Mouse (Mus musculus): ENCODE data around the gene Psmb3.

The Psmb3 gene

DNA sequence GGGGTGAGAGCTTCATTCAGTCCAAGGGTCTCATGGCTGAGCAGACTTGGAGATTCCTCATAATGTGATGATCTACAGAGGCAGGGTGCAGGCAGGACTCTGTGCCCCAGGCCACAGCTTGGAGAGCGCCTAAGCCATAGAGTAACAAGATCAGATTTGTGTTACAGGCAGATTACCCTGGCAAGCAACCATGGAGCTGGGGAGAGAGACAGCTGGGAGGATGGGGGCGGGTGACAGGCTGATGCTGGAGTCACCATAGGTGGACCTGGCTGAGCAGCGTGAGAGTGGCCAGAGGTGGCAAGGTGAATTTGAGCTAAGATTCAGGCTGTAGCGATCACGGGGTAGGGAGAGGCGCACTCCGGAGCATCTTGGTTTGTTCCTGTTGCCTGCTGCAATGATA lies 35.0 kb upstream of the Psmb3 start:
- no peak for DNase-seq (ENCODE audit: low read depth)

DNA sequence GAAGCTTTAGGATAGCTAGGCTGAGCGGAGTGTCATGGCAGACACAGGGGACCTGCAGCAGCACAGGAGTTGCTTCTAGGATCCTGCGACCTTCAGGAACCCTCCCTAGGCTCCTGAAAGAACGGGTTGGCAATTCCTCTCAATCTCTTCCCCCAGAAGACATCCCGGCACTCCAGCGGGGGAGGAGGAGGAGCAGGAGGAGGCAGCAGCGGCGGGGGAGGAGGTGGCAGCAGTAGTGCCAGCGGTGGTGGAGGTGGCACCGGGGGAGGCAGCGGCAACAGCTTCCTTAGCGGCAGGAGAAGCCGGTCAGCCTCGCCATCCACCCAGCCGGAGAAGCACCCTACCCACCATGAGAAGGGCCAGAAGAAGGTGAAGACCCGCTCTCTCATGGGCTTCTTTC lies 33.9 kb upstream of the Psmb3 start:
- no peak for DNase-seq (ENCODE audit: low read depth)

DNA sequence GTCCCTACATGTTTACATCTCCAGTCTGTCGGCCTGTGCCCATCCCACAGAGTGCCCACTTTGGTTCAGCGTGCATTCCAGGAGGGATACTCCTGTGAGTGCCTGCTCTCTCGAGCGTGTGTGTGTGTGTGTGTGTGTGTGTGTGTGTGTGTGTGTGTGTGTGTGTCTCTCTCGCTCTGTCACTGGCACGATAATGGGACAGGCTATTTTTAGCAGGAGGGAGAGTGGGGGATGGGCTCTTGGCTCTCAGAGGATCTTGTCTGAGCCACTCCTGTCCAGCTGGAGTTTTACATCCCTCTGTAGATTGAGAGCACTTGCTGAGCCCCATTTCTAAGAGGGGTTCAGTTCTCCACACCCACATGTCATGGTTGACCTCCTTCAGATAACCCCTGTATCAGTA lies 33.4 kb upstream of the Psmb3 start:
- no peak for DNase-seq (ENCODE audit: low read depth)

- DNase-seq (ENCODE audit: low read depth), result no peak
Measured at GRCm38 (mm10) chr11:97670234-97671176, 32.7 kb upstream of the Psmb3 start.

- DNase-seq (ENCODE audit: low read depth), result no peak
Measured at GRCm38 (mm10) chr11:97671177-97671527, 32.0 kb upstream of the Psmb3 start.

- DNase-seq (ENCODE audit: low read depth), result no peak
Measured at GRCm38 (mm10) chr11:97673148-97673547, 30.1 kb upstream of the Psmb3 start.

- no peak for DNase-seq (ENCODE audit: low read depth)
Measured at GRCm38 (mm10) chr11:97676050-97676754, 27.0 kb upstream of the Psmb3 start.

DNA sequence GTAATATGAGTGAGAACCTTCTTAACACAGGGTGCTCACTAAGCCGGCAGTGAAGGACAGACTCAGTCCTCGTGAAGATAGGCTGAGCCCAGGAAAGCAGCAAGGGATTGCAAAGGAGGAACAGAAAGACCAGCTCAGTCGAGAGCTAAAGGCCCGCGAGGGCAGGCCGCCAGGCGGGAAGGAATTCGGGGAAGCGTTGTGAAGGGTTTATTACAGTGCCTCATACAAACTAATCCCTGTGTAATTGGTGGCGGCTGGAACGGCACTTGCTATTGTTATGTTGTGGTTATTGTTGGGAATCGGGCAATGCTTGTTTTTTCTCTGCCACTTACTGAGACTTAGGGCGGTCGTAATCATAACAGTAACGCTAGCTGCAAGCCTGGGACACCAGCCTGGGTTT lies 25.8 kb upstream of the Psmb3 start:
- DNase-seq (ENCODE audit: low read depth), result no peak

DNA sequence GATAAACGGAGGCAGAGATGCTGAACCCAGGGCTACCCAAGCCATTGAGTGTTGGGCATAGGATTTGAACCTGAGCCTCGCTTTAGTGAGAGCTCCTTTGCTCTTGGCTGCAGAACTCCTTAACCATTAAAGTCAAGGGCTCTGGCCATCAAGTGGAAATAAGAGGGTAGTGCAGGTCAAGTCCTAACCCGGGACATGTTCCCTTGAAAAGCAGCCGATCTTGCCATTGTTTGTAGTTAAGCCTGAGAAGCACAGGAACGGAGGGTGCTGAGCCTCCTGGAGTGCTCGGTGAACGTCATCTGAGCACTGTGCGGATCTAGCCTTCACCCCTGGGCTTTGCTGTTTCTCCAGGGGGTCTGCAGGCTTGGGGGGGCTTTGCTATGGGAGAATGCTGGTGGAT lies 25.4 kb upstream of the Psmb3 start:
- DNase-seq (ENCODE audit: low read depth), result no peak

DNA sequence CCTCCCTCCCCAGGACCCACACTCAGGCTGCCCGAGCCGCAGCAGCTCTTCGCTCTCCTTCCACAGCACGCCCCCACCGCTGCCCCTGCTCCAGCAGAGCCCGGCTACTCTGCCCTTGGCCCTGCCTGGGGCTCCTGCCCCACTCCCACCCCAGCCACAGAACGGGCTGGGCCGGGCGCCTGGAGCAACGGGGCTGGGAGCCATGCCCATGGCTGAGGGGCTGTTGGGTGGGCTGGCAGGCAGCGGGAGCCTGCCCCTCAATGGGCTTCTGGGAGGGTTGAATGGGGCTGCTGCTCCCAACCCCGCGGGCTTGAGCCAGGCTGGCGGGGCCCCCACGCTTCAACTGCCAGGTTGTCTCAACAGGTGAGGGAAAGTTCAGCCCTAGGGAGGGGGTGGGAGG lies 24.9 kb upstream of the Psmb3 start:
- no peak for DNase-seq (ENCODE audit: low read depth)

- DNase-seq (ENCODE audit: low read depth), result no peak
Measured at GRCm38 (mm10) chr11:97680430-97680829, 22.8 kb upstream of the Psmb3 start.

DNA sequence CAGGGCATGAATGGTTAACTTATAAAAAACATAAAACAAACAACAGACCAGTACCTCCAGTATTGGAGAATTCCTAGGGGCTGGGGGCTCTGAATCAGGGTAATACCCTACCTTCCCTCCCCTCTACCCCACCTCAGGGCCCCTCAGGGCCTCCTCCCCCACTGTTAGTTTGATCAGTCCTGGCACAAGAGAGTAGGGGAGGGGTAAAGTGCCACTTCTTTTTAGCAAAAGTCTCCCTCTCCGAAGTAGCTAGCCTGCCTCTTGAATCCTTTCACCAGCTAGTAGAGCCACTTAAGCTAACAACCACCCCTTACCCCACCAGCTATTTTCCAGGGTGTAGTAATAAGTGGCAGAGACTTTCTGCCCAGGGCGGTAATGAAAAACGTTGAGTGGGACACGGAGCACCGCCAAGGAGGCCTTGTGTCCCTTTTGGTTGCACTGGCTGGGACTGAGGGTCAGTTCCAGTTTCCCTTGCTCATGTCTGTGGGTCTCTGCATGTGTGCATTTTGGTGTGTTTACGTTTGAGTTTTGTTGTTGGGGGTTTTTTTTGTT lies 20.6 kb upstream of the Psmb3 start:
- no peak for DNase-seq (ENCODE audit: low read depth)

DNA sequence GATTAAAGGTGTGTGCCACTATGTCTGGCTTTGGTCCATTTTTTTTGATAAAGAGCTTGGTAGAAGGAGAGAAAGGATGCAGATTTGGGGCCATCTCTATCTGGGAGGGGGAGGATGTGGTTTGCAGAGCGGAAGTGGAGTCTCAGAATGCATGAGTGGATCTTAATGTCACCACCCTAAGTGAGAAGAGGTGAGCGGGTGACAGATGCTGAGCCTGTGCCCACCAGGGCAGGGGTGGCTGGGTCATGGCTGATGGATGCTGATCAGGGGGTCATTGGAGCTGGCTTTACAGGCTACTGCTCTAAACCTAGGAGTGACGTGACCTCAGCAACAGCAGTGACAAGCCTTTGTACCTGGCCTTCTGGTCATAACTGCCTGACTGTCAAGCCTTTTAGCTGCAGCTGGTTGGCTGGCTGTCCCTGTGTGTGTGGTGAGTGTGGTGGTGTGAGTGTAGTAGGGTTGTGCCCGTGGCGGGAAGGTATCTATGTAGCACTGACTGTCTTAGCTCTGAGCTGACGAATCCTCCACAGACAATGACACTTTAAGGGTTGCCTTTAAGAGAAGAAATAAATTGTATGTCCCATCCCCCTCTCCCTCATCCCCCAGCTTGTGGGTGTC lies 19.0 kb upstream of the Psmb3 start:
- no peak for DNase-seq (ENCODE audit: low read depth)

GRCm38 (mm10) chr11:97684766-97685165 lies 18.4 kb upstream of the Psmb3 start:
- no peak for DNase-seq (ENCODE audit: low read depth)

GRCm38 (mm10) chr11:97685613-97686321 lies 17.4 kb upstream of the Psmb3 start, which contains the start of gene Cisd3:
TSS of gene Cisd3 (plus strand) at chr11:97685826.
- peak; percentile 49 for DNase-seq (ENCODE audit: low read depth)

GRCm38 (mm10) chr11:97686322-97686908 lies 16.8 kb upstream of the Psmb3 start:
- no peak for DNase-seq (ENCODE audit: low read depth)

DNA sequence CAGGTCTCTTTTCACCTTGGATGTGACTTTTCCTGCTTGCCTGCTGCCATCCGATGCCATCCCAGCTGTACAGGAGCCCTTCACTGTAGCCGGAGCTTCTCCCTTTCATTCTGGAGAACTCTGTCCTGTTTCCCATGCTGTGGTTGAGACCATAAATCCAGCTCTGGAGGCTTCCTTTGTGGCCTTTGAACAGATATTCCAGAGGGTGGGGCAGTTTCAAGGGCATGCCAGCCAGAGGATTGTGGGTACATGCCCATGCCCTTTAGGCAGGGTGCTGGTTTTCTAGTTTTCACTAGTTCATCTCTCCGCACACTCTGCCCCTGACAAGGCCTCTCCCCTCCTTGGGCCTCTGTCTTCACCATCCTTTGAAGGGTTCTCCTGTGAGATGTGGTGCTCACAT lies 16.1 kb upstream of the Psmb3 start:
- no peak for DNase-seq (ENCODE audit: low read depth)

DNA sequence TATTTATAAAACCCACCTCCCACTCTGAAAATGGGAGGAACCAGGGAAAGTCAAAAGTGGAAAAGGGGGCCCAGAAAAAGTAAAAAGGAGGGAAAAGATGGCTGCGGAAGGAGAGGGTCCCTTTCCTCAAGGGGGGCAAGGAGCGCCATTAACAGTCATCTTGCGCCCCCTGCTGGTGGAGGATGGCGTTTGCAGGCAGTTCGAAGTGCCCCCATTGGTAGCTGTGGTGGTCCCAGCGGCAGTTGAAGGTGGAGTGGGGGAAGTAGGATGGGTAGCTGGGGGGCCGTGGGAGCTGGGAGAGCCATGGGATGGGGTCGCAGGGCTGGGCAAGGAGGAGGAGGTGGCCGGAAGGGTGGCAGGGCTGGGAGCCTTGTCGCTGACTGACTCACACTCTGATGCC lies 13.3 kb upstream of the Psmb3 start:
- DNase-seq (ENCODE audit: low read depth), result no peak

- no peak for DNase-seq (ENCODE audit: low read depth)
Measured at GRCm38 (mm10) chr11:97694435-97694834, 8.8 kb upstream of the Psmb3 start.

- DNase-seq (ENCODE audit: low read depth), result peak; percentile 36
Measured at GRCm38 (mm10) chr11:97694921-97695711, 8.1 kb upstream of the Psmb3 start.
